Mouse (Mus musculus) heart, postnatal 36 days (tissue): Measurements from ENCODE around the gene Rogdi. TPM values are rescaled to one million over a fixed set of nuclear protein-coding genes. Genes with fewer than 3 reads are reported as not detected.

Source experiments
- DNase-seq, 2 experiments: peaks; one replicate each; pipeline ENCODE4 v3.0.0; 2021 to 2022
- intact Hi-C: fragments of 180-260 bp; cut with DNase I; formaldehyde crosslinking; loops from one replicate; pipeline ENCODE4 v1.15.1; 2025
- total RNA-seq, 2 experiments: library from RNA; stranded (reverse); gene quantifications; 2 replicates each; pipeline ENCODE4 v1.2.3; 2021

The Rogdi gene
- 10 to 100 TPM; 16.2 to 19.7 TPM for total RNA-seq

DNA sequence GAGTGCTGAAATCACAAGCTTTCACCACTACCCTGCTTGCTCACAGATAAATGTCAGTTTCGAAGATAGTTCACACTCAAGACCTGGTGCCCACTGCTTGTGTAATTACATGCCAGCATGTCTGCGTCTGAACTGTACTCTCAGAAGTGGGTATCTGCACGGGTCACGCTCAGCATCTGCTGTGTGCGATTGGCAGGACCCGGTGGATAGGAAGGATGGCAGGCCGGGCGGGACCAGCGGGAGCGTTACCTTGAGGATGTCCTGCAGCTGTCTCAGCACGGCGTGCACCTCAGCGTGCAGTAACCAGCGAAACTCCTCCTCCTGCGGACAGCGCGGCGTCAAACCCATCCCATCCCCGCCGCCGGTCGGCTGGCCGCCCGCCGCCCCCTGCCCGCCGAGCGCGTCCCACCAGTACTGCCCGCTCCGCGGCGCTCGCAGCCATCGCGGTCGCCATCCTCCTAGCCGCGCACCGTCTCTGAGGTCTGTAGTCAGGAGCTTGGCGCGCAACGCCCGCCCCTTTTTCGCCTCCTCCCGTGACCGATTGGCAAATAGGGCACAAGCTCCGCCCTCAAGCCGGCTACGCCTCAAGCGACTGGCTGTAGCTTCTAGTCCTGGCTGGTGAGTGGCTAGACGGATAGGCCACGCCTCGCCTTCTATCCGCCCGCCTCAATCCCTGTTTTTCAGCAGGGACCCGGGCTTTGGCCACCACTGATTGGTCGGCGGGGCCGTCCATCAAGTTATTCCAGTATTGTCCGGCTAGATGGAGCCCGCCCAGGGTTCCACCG lies at the start of gene Rogdi:
Gene Rogdi, minus strand, starts transcription at position 500 of the 785 bp plus-strand sequence.
- intact Hi-C loops: no loop called here
- peak; percentile 94 to 96 for DNase-seq

DNA sequence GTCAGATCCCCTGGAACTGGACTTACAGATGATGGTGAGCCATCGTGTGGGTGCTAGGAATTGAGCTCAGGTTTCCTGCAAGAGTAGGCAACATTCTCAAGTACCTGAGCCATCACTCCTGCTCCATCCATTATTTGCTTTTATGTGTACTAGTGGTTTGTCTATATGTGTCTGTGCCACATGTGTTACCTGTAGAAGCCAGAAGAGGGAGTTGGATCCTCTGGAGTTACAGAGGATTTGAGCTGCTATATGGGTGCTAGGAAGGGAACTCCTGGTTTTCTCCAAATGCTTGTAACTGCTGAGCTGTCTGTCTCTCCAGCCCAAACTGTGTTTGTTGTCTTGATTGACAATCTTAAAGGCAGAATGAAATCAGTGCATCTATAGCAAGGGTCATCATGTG lies 44.8 kb upstream of the Rogdi start:
- DNase-seq: no peak
- intact Hi-C loops: loop anchor here (5.0 kb wide), 1 partner anchor 89 kb away; the partner anchor contains the start of gene Sec14l5

DNA sequence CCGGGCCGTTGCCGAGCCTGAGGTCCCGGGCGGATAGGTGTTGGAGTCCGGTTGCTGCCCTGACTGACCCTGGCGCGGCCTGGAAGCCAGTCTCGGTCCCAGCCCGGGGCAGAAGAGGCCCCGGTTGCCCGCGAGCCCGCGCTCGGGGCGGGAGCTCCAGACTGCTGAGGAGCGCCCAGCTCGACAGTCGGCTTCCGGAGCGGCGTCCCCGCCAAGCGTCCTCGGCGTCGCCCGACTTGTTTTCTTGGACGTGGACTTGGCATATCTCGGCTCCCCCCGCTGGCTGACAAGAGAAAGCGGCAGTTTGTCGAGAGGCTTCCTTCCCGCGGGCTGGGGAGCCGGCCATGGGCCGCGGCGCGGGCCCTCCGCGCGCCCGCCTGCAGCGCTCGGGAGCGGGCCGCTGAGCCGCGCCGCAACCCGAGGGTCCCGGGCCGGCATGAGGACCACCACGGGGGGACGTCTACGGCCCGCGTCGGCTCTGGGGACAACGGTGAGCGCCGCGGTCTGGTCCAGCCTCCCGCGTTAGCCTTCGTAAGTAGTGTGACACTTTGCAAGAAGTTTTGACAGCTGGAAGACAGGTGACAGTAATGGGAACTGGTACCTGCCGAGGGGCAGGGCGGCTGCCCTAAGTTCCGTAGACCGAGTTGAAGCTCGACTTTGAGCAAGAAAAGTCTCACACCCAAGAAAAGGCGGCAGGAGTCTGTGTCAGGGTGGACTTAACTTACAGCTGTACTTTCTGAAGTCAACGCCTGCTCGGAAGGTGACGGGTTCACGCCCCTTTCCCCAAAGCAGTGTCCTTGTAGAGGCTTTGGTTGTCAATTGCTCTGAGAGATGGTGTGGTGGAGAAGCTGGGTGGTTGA lies 37.1 kb upstream of the Rogdi start:
- peak; percentile 77 to 88 for DNase-seq
- intact Hi-C loops: loop anchor here (5.0 kb wide), 1 partner anchor 147 kb away; no protein-coding TSS in a partner anchor

DNA sequence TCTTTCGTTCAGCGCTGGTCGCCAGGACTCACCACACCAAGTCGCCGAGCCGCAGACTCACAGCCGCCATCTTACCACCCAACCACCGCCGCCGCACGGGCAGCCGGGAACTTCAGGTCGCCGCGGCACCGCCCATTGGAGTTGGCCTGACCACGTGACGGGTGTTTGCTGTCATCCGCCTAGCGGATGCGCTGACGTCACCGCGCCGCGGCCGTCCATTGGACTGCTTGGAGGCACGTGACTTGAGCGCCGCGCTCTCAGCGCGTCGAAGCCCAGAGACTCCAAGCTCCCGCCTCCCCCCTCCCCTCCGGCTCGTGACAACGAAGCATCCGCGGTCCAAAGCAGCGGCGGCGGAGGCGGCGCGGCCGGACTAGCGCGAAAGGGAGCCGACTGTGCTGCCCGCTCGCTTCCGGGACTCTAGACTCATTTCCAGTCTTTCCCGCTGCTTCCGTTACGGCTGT lies 36.5 kb upstream of the Rogdi start, which contains the start of the genes Glyr1 and Ubn1:
Gene Glyr1, minus strand, starts transcription at position 90 of the 461 bp plus-strand sequence.
Gene Ubn1, plus strand, starts transcription at position 284 of the 461 bp plus-strand sequence.
- DNase-seq: peak; percentile 97 to 98
- intact Hi-C loops: loop anchor here (5.0 kb wide), 2 partner anchors 147 to 163 kb away; partner anchors contain the start of gene Mgrn1

DNA sequence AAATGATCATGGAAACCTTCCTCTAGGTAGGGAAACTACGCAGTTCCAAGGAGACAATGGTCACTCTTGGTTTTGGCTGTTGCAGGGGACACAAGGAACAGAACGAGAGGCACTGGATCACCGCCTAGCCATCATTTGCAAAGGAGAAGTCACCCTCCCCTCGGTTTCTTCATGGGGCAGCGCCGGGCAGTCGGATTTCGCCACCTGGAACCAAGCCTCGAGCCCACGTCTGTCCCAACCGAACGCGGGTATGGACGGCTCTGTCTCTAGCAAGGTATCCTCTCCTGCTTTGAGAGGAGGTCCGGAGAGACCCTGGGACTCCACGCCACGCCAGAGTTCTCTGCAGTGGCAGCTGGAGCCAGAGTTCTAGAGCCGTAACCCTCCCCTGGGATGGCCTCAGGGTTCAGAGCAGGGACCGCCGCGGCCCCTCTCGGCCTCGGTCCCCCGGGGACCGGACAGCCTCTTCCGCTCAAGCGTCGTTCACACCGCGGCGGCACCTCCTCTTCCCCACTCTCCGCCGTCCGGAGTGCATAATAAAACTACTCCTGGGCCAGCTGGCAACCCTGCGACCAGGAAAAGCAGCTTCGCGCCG lies 35.9 kb upstream of the Rogdi start:
- no peak for DNase-seq
- intact Hi-C loops: loop anchor here (5.0 kb wide), 1 partner anchor 162 kb away; the partner anchor contains the start of gene Mgrn1

DNA sequence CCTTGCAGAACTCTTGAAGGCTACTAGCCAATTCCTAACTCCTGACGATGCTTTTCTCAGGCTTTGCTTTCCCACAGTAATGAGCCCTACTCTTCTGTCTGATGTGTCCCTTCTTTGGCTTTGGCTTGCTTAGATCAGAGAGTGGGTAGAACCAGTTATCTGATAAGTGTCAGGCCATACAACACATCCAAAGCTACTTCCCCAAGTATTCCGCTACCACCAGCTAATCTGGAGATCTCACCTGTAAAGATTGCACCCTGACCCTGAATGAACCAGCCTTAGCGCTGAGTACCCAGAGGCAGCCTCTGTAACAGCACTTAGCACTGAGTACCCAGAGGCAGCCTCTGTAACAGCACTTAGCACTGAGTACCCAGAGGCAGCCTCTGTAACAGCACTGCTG lies 32.0 kb upstream of the Rogdi start:
- DNase-seq: no peak
- intact Hi-C loops: loop anchor here (5.0 kb wide), 1 partner anchor 158 kb away; the partner anchor contains the start of gene Mgrn1

DNA sequence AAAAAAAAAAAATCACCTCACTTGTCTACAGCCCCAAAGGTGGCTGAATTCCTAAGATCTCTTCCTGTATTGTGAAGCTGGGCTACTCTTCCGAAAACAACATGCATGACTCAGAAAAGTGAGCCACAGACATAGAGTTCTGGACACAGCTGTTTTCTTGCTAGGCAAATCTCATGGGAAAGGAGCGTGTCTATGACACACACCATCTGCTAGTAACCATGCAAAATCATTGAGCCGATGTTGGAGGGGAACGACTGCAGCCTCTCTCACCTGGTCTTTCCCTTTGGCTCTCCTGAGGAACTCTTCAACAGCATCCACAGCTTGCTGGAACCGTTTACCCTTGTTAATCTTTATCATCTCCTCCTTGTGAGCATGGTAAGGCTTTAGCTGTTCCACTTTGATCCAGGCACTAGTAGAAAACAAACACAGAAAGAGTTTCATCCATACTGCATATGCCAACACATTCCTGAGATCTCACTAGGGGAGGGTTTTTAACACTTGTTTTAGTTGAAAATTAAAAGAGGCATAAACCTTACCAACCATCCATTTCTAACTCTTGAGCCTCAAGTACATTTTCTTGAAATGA lies 23.4 kb upstream of the Rogdi start:
- intact Hi-C loops: no loop called here
- peak; percentile 24 to 37 for DNase-seq

DNA sequence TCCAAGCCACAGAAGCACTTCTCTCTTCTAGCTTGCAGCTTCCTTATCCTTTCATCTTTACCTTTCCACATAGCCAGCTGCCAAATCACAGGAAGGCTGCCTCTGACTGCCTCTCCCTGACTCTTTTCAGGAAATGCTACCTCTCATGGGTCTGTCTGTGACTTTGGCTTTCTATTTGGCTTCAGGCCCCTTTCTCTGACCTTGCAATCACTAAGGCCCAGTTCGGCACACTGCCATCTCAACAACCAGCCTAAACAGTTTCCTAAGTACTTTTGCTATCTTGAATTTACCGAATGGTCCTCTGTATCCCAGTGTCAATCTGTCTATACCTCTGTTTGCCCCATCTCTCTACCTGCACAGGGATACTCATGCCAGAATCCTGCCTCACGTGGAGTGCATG lies 22.2 kb upstream of the Rogdi start:
- no peak for DNase-seq
- intact Hi-C loops: no loop called here

DNA sequence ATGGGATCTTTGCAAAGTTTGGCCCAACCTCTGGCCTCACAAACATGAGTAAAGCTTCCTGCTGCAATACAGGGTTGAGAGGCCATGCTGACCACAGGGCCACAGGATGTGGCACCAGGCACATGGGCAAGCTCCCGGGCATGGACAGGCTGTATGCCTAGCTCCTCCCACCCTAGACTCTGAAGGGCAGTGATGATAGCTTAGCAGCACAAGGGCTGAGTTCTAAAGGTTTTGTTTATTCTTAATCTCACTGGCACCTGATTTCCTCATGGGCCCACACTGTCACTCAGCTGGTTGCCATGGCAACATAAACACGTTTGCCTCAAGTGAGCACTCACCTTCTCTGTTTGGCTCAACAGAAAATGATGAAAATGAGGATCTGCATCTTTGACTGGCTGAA lies 16.5 kb upstream of the Rogdi start:
- intact Hi-C loops: no loop called here
- no peak for DNase-seq

DNA sequence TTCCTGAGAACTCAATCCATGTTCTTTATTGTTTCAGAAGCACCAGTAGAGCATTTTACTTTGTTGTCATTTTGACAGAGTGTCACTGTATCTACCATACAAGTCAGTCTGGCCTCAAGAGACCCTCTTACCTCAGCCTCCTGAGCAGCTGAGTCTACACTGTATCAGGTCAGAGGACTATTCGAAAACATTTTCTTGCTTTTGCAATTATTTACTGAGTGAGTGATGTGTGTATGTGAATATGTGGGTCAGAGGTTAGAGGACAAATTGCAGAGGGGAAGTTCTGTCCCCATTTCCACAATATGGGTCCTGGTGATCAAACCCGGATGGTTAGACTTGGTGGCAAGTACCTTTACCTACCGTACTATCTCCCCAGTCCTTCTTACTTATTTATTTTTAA lies 10.7 kb upstream of the Rogdi start:
- intact Hi-C loops: no loop called here
- no peak for DNase-seq

DNA sequence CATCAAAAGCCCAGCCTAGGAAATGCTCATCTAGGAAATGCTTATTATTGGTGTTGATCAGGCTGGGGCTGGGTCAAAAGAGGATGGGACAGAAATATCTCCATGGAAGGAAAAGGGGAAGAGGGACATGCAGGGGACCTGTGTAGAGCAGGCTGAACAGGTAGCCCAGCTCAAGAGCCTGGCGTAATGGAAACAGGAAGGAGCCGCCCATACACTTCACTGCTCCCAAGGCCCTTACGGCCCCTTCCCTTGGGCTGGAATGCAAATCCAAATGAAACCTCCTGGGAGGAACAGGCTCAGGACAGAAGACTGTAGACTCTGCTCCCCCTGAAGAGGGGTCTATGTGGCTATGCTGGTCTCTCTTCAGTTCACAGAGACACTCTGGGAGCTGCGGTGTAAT lies 1.2 kb upstream of the Rogdi start:
- intact Hi-C loops: loop anchor here (2.0 kb wide), 2 partner anchors 32 to 50 kb away; partner anchors contain the start of gene Anks3
- no peak for DNase-seq

DNA sequence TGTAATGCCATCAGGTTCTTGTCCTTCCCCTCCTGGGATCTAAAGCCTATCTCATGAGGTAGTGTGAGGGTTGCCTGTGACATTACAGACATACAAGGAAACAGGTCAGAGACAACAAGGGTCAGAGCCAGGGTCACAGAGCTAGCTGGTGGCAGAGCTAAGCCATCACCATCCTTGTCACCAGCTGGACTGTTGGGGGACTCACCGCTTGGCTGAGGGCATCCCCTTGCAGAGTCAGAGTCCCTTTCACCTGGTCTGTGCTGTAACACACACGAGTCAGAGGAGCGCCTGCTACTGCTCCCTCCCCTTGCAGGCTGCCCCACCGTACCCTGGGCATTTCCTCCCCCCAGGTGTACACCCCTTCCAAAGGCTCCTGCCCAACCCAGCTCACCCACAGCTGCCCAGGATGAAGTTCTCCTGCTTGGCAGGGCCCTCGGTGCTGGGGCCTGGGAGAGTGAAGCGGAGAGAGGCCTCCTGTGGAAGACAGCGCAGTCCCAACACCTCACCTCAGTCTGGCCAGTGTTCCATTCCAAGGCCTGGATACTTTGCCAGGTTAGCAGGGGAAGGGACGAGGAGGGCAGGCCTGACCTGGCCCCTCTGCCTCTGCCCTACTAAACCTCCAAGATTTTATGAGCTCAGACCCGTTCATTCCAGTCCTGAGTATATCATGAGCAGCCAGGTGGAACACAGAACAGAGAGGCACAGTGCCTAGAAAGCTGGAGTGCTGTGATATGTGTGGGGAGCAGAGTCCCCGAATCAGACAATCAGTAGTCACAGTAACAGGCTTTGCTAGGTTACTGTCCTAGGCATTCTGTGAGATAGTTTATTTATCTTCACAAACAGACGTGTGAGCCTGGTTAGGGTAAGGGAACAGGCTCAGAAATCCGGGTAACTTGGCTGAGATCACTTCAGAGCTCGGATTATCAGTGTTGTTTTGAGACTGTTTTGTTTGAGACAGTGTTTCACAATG lies 1.0 kb downstream of the Rogdi start:
- DNase-seq: no peak
- intact Hi-C loops: no loop called here

DNA sequence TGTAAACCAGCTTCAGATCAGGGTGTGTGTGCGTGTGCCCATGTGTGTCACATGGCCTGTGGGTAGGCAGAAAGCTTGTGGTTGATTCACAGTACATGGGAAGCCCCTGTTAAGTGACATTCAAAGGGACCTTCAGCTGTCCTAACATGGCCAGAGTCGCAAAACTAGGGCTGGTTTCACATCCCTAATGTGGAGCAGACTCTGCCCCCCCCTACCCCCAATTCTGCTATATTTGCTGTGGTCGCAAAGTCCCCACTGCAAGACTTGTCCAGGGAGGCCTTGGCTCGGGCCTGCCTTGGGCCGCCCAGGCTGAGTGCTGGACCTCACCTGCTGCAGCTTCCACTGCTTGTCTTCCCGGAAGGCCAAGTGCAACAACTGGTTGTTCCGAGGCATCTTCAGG lies 2.1 kb downstream of the Rogdi start:
- no peak for DNase-seq

DNA sequence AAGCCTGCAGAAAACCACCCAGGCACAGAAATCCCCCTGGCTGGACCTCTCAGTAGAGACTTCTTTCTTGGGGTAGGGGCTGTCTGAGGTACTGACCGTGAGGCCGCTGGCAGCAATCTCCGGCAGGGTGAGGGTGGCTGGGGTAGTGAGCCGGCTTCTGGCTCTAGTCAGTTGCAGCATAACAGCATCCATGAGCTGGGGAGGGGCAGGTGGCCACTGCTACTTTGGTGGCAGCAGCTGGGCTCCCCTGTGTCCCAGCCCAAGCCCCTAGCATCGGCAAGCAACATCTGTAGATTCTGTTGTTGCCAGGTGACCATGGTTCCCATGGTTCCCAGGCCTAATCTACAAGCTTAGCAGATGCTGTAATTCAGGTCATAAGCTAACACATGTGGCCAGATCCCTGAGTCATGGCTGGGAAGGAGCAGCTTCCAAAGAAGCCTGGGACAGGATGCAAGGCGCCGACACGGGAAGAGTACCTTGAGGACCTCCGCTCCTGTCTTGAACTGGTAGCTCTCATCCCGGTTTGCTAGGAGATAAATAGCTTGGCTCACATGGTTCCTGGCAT lies 2.9 kb downstream of the Rogdi start:
- no peak for DNase-seq
- intact Hi-C loops: no loop called here

More for the DNA sequence above, 2.1 kb downstream of the Rogdi start:
- intact Hi-C loops: no loop called here

DNA sequence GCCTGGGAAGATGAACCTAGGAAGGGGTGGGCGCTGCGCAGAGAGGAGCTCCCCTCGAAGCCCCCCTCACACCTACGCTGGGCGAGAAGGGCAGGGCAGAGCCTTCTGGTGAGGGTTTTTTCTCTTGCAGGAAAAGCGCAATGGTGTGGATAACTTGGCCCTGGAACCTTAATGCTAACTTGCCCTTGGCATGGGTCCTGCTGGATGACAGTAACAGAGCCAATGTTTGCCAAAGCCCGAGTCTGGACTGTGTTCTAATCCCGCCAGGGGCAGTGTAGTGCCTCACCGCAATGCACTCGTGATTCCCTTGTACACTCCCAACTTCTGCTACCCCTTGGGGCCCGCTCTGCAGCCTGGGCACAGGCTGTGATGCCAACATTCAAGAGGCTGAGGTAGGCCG lies 5.3 kb downstream of the Rogdi start:
- no peak for DNase-seq
- intact Hi-C loops: no loop called here

DNA sequence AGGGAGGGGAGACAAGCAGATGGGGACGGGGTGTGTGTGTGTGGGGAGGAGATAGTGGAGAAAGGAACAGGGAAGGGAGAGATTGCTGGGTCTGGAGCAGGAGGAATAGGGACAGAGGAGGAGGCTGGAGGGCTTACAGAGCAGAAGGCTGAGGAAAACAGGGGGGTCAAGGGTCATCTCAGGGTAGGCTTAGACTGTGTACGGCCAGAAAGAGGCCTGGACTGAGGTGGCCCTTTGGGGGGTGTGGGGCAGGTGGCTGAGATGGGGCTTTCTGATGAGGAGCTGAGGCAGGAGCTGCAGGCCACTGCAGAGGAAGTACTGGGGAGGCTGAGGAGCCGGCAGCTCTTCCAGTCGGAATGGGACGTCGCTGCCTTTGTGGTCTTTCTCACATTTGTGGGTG lies 5.9 kb downstream of the Rogdi start:
- no peak for DNase-seq
- intact Hi-C loops: no loop called here

DNA sequence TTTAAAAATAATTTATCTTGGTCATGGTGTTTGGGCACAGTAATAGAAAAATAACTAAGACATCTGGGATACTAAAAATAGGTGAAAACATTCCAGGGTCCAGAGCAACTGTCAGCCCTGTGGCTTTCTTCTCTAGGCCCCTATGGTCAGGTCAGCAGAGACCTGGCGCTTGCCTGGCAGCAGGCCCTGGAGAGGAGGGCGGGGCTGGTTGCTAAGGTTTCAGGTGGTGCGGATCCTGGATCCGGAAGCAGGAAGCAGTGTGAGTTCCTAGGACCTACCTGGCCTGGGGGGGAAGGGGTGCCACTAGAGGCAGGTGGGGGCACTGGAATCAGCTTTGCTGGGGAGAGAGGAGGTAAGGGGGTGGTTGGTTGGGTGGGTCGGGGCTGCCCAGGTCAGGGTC lies 6.3 kb downstream of the Rogdi start, which contains the start of gene Smim22:
Gene Smim22, plus strand, starts transcription at position 222 of the 400 bp plus-strand sequence.
- intact Hi-C loops: no loop called here
- DNase-seq: no peak

DNA sequence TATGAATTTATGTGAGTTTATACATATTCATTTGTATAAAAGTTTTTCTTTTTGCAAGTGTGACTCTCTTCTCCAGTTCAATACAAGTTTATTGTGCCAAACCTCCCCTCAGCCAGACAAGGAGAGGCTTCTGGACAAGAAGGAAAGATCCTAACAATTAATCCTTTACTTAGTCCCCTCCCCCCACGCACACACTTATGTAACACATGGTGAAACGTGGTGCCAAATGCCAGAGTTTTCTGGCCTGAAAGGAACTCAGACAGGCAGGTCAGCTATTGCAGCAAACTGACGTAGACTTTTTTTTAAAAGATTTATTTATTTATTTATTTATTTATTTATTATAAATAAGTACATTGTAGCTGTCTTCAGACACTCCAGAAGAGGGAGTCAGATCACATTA lies 12.7 kb downstream of the Rogdi start:
- intact Hi-C loops: no loop called here
- no peak for DNase-seq

DNA sequence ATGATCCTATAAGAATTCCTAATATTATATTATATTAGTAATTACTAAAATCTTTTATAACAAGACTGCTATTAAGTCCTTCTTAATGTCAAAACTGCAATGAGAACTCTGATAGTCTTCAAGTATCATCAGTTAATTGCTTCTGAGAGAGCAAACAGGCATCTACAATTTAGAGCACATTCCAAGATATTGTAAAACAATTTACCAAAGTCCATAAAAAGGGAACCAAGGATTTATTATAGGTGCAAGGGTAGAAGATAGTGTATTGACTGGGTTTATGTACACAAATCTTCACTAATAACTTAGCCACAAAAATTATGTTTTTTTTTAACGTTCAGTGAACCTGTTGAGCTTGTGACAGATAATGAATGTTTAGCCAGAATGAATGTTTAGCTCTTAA lies 14.4 kb downstream of the Rogdi start:
- intact Hi-C loops: no loop called here
- DNase-seq: no peak
